Mouse (Mus musculus) hindbrain, embryonic 13.5 days (tissue): ENCODE results near the gene Utrn. TPM values are rescaled to one million over a fixed set of nuclear protein-coding genes. Genes with fewer than 3 reads are reported as not detected.

Experiments used
- ATAC-seq: fragments of 200-750 bp; cut with Nextera tagmentation; 2 replicates; pipeline ENCODE4 v1.8.0; 2017; ENCODE audit warnings: moderate TSS enrichment; ENCODE audit not compliant: low FRiP score
- H3K27ac ChIP-seq: fragments of 300-500 bp; sonication (generic); 2 replicates; pipeline ENCODE4 v1.5.1; 2015; ENCODE audit warnings: inconsistent platforms, mild to moderate bottlenecking, moderate library complexity
- H3K27me3 ChIP-seq: fragments of 300-500 bp; sonication (generic); 2 replicates; pipeline ENCODE4 v1.6.1; 2015; ENCODE audit warnings: mild to moderate bottlenecking, inconsistent platforms
- H3K36me3 ChIP-seq: fragments of 300-500 bp; sonication (generic); 2 replicates; pipeline ENCODE4 v1.6.1; 2015; ENCODE audit warnings: mild to moderate bottlenecking, inconsistent platforms
- H3K4me1 ChIP-seq: fragments of 300-500 bp; sonication (generic); replicated peaks from 2 replicates; pipeline ENCODE4 v1.6.1; 2015; ENCODE audit warnings: inconsistent platforms
- H3K4me2 ChIP-seq: fragments of 300-500 bp; sonication (generic); 2 replicates; pipeline ENCODE4 v1.6.1; 2015; ENCODE audit warnings: inconsistent platforms, mild to moderate bottlenecking, moderate library complexity
- H3K4me3 ChIP-seq: fragments of 300-500 bp; sonication (generic); 2 replicates; pipeline ENCODE4 v1.5.1; 2015; ENCODE audit warnings: mild to moderate bottlenecking, inconsistent platforms
- H3K9ac ChIP-seq: fragments of 300-500 bp; sonication (generic); 2 replicates; pipeline ENCODE4 v1.6.1; 2015; ENCODE audit warnings: mild to moderate bottlenecking, inconsistent platforms
- H3K9me3 ChIP-seq: fragments of 300-500 bp; sonication (generic); 2 replicates; pipeline ENCODE4 v1.6.1; 2016; ENCODE audit warnings: inconsistent platforms
- WGBS: fragments of 180-500 bp; shearing (Covaris S2); methylation state at CpG from one replicate; pipeline ENCODE4 v1.1.7; 2015; 5-methylcytosine and 5-hydroxymethylcytosine counted together
- polyA plus RNA-seq: library from polyadenylated mRNA; unstranded; fragments of >200 nt; fragmentation: Nextera tagmentation; extraction: Ambion mirVana; gene quantifications from 2 replicates; pipeline ENCODE4 v1.2.1, GENCODE M21; 2015

Utrn gene
- polyA plus RNA-seq, 1 experiment from 2014 or later, result 31.4 TPM

DNA sequence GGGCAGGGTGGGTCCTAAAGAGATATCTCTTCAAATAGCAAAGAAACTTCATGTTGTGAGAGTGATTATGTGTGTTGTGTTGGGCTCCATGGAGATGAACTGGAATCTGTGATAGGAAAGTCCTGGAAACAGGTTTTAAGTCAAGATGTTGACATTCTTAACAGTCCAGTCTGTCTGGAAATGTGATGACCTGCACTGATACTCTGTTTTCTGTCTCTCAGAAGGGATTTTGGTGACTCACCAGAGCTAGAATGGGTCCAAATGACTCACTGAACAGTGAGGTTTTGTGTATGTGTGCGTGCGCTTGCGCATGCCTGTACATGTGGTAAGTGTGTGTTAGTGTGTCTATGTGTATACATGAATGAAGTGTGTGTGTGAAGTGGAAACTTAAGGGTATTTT is 24.2 kb upstream of the Utrn start:
- H3K4me1 ChIP-seq, result no peaks in the 10 kb centered on the region
- H3K4me3 ChIP-seq, result no peak overlapping the region
- WGBS, result over 99% methylated on average over 3 of the region's 3 CpGs
- no peaks in the 10 kb centered on the region for H3K36me3 ChIP-seq
- ATAC-seq, result no peak
- no peak overlapping the region for H3K4me2 ChIP-seq
- H3K9me3 ChIP-seq, result no peaks in the 10 kb centered on the region
- H3K27me3 ChIP-seq, result no peaks in the 10 kb centered on the region
- no peak overlapping the region for H3K9ac ChIP-seq
- no peak overlapping the region for H3K27ac ChIP-seq

DNA sequence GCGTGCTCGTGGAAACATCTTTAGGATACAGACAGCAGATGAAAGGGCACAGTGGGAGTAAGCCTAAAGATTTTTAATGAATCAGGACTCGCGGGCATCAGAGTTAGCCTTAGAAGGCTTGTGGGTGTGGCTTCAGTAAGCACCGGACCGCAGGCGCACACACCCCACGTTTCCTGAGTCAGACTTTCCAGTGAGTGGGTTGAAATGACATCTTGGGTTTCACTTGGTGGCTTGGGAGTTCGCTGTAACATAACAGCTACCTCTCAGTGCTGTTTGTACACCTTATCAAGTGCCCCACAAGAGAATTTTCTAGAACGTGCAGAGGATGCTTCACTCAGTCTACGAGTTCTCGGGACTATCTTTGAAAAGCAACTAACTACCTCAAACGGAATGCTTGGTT is 19.2 kb upstream of the Utrn start:
- H3K27ac ChIP-seq, result no peak overlapping the region
- no peaks in the 10 kb centered on the region for H3K9me3 ChIP-seq
- no peaks in the 10 kb centered on the region for H3K4me1 ChIP-seq
- no peaks in the 10 kb centered on the region for H3K27me3 ChIP-seq
- no peaks in the 10 kb centered on the region for H3K36me3 ChIP-seq
- no peak for ATAC-seq
- WGBS, result 83% methylated on average over 13 of the region's 13 CpGs
- no peak overlapping the region for H3K4me3 ChIP-seq
- H3K4me2 ChIP-seq, result no peak overlapping the region
- H3K9ac ChIP-seq, result no peak overlapping the region

DNA sequence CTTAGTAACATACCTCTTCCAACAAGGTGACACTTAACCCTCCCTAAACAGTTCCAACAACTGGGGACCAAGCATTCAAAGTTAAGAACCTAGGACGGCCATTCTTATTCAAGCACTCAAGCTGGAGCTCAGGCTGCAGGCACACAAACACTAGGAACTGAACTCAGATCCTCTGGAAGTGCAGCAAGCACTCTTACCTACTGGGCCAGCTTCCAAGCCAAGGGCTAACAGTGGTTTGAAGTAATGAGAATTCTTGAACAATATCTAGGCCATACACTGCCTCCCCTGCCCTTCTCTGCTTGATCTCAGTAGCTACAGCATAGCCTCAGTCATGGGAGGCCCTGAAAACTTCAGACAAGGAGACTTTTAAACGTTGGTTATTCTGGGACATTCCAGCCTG is 18.6 kb upstream of the Utrn start:
- Histone ChIP-seq H3K9ac (no peak overlapping the region), H3K4me1 (no peaks in the 10 kb centered on the region), H3K4me2 (no peak overlapping the region), H3K27me3 (no peaks in the 10 kb centered on the region), H3K36me3 (no peaks in the 10 kb centered on the region), H3K9me3 (no peaks in the 10 kb centered on the region), H3K27ac (no peak overlapping the region), H3K4me3 (no peak overlapping the region)
- ATAC-seq, result no peak
- 72% methylated on average over 2 of the region's 2 CpGs for WGBS

DNA sequence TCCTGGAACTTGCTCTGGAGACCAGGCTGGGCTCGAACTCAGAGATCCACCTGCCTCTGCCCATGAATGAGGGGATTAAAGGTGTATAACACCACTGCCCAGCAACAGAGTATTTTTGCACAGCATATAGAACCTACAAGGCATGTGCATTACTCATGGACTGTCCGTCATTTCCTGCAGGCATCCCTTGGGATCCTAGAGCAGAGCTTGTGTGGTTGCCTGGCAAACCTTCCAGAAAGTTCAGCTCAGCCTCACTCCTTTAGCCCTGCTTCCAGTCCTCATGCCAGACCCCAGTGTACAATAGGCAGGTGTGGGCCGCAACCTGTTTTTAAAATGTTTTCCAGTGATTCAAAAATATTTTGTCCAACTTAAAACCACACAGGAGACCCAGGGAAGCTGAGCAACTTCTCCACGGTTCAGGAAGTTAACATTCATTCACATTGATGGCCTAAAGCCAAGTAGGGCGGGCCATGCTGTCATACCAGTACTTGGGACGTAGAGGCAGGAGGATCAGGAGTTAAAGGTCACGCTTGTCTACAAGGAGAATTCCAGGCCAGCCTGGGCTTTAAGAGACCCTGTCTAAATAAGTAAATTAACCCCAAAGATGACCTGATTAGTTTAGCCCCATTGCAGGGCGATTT is 15.3 kb upstream of the Utrn start:
- Histone ChIP-seq H3K4me1 (no peaks in the 10 kb centered on the region), H3K27ac (no peak overlapping the region), H3K36me3 (no peaks in the 10 kb centered on the region), H3K4me2 (no peak overlapping the region), H3K9ac (no peak overlapping the region), H3K9me3 (no peaks in the 10 kb centered on the region), H3K27me3 (no peaks in the 10 kb centered on the region), H3K4me3 (no peak overlapping the region)
- 65% methylated on average over 8 of the region's 8 CpGs for WGBS
- ATAC-seq, result no peak

DNA sequence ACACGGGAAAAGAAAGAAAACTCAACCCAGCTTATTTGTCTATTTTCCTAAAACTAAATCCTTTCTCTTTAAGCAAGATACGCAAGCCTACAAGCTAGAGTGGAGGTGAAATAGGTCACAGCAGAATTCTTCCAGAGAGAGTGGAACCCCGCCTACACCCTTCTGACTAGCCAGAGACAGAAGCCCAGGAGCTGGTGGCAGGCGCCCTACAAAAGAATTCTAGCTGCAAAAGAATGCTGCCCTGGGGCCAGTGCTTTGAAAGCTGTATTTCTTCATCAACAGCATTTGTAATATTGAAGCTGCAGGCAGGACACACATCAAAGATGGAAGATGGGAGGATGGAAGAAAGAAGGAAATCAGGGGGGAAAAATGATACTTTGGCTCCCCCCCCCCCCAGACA is 12.7 kb upstream of the Utrn start:
- no peaks in the 10 kb centered on the region for H3K36me3 ChIP-seq
- WGBS, result 84% methylated on average over 4 of the region's 4 CpGs
- 0 out of 2 replicates have a peak, but pooled peaks cover 4% of the 10 kb centered on the region for H3K4me1 ChIP-seq
- no peak overlapping the region for H3K4me2 ChIP-seq
- 0 out of 2 replicates have a peak, but pooled peaks cover 5% of the 10 kb centered on the region for H3K27me3 ChIP-seq
- H3K9ac ChIP-seq, result no peak overlapping the region
- H3K27ac ChIP-seq, result no peak overlapping the region
- no peak overlapping the region for H3K4me3 ChIP-seq
- ATAC-seq, result no peak
- H3K9me3 ChIP-seq, result no peaks in the 10 kb centered on the region

DNA sequence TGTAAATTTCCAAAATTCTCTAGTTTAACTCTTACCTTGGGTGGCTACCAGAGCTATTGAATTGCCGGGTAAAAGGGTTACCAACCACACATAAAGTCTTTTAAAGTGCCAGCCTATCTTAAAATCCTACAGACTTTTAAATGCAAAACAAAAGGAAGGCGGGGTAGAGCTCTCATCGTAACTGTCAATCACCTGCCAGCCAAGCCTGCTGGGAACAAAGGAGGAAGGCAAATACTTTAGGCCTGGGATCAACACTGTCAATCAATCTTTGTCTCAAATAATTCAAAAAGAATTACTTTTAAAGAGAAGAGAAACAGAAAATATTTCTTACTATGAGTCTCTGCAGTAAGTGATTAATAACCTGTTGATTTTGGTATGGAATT is 10.1 kb upstream of the Utrn start:
- H3K4me2 ChIP-seq, result no peak overlapping the region

DNA sequence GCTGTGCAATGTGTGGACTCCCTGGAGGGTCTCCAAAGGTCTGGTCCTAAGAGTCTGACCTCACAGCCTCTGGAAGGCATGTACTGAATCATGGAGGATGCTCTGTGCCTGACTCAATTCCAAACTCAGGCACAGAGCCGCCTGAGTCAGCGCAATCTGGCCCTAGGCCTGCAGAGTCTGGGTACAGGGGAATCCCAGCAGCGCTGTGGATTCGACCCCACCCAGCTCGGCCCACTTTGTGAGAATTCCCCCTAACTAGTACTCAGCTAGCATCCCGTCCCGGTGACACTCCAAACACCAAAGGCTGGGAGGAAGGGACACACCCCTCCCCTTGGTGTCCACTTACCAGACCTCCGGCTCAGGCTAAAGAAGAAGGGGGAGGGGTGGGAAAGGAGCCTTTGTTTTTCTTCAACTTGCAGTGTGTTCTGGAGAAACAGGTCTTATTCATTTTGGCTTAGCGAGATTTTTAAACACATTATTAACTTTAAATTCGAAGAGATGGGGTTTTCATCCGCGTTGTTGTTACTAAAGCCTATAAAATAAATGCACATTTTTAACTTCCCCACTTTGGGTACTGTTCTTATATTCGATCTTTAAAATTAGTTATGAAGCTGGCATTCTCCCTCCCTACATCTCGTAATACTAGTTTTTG is 9.6 kb upstream of the Utrn start:
- ATAC-seq, result no peak
- Histone ChIP-seq H3K4me2 (0 out of 2 replicates have a peak overlapping the region, but pooled peaks have one; percentile 19), H3K4me3 (no peak overlapping the region), H3K9me3 (no peaks in the 10 kb centered on the region), H3K27me3 (0 out of 2 replicates have a peak, but pooled peaks cover 9% of the 10 kb centered on the region), H3K27ac (no peak overlapping the region), H3K4me1 (0 out of 2 replicates have a peak, but pooled peaks cover 4% of the 10 kb centered on the region), H3K9ac (no peak overlapping the region), H3K36me3 (no peaks in the 10 kb centered on the region)
- 8% methylated on average over 14 of the region's 14 CpGs for WGBS

More for the DNA sequence above, 10.1 kb upstream of the Utrn start:
- no peak overlapping the region for H3K4me3 ChIP-seq
- H3K9me3 ChIP-seq, result no peaks in the 10 kb centered on the region
- 0 out of 2 replicates have a peak, but pooled peaks cover 4% of the 10 kb centered on the region for H3K4me1 ChIP-seq
- ATAC-seq, result no peak
- no peak overlapping the region for H3K9ac ChIP-seq
- 0 out of 2 replicates have a peak, but pooled peaks cover 9% of the 10 kb centered on the region for H3K27me3 ChIP-seq
- 7% methylated on average over 3 of the region's 3 CpGs for WGBS
- no peaks in the 10 kb centered on the region for H3K36me3 ChIP-seq
- no peak overlapping the region for H3K27ac ChIP-seq

DNA sequence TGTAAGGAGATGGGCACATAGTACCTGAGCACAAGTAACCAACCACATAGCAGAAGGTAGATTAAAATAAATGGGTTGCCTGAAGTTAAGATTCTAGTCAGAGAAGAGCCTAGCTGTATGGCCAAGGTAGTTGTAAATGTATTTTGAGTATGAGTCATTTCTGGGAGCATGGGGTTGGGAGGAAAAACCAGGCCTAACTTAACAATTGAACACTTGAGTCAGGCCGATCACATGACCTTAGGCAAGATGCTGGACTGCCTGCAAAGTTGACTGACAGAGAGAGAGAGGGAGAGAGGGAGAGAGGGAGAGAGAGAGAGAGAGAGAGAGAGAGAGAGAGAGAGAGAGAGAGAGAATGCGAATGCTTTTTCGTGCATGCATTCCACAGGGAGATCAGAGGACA is 7.3 kb upstream of the Utrn start:
- Histone ChIP-seq H3K4me1 (0 out of 2 replicates have a peak, but pooled peaks cover 4% of the 10 kb centered on the region), H3K9ac (no peak overlapping the region), H3K36me3 (no peaks in the 10 kb centered on the region), H3K4me2 (no peak overlapping the region), H3K4me3 (no peak overlapping the region), H3K9me3 (no peaks in the 10 kb centered on the region), H3K27ac (no peak overlapping the region), H3K27me3 (0 out of 2 replicates have a peak, but pooled peaks cover 9% of the 10 kb centered on the region)
- WGBS, result 72% methylated on average over 3 of the region's 3 CpGs
- ATAC-seq, result no peak

DNA sequence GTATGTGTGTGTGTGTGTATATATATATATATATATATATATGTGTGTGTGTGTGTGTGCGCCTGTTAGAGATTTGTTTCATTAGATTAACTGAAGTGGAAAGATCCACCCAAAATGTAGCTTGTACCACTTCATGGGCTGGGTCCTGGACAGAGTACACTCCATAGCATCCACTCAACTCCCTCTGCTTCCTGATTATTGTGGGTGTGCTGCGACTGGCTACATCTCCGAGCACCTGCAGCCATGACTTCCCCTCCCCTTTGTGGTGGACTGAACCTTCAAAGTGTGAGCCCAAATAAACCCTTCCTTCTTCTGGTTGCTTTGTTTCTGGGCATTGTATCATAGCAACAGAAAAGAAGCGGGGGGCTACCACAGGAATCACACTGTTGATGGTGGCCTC is 6.2 kb upstream of the Utrn start:
- no peak overlapping the region for H3K4me3 ChIP-seq
- H3K4me1 ChIP-seq, result 0 out of 2 replicates have a peak, but pooled peaks cover 4% of the 10 kb centered on the region
- H3K4me2 ChIP-seq, result no peak overlapping the region
- H3K9ac ChIP-seq, result no peak overlapping the region
- H3K9me3 ChIP-seq, result no peaks in the 10 kb centered on the region
- no peak overlapping the region for H3K27ac ChIP-seq
- WGBS, result 91% methylated on average over 4 of the region's 4 CpGs
- no peaks in the 10 kb centered on the region for H3K36me3 ChIP-seq
- ATAC-seq, result no peak
- 0 out of 2 replicates have a peak, but pooled peaks cover 9% of the 10 kb centered on the region for H3K27me3 ChIP-seq

DNA sequence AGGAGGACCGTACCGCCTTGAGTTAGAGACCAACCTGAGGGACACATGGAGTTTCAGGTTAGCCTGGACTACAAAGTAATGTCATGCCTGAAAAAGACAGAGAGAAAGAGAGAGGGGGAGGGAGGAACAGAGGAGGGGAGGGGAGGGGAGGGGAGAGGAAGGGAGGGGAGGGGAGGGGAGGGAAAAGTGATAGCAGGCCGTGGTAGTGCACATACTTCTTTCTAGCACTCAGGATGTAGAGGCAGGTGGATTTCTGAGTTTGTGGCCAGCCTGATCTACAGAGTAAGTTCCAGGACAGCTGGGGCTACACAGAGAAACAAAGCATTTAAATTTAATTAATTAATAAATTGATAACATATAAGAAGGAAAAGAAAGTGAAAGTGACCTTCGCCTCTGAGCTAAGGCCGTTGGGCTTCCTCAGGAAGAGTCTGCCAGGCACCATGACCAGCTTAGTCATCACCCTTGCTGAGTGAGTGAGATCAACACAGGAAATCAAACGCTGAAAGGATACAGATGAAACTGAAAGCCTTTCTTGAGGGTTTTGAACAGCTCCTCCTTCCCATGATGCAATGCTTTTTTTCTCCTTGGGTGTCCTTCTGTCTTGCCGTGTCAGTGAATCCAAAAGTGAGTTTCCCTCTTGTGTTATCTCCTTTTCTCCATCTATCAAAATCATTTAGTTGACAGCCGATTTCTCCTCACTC is 5.6 kb upstream of the Utrn start:
- H3K4me1 ChIP-seq, result 0 out of 2 replicates have a peak, but pooled peaks cover 4% of the 10 kb centered on the region
- no peaks in the 10 kb centered on the region for H3K36me3 ChIP-seq
- H3K27me3 ChIP-seq, result 0 out of 2 replicates have a peak, but pooled peaks cover 9% of the 10 kb centered on the region
- no peak overlapping the region for H3K4me2 ChIP-seq
- WGBS, result 74% methylated on average over 8 of the region's 8 CpGs
- H3K4me3 ChIP-seq, result no peak overlapping the region
- ATAC-seq, result no peak
- no peak overlapping the region for H3K9ac ChIP-seq
- no peak overlapping the region for H3K27ac ChIP-seq
- no peaks in the 10 kb centered on the region for H3K9me3 ChIP-seq

DNA sequence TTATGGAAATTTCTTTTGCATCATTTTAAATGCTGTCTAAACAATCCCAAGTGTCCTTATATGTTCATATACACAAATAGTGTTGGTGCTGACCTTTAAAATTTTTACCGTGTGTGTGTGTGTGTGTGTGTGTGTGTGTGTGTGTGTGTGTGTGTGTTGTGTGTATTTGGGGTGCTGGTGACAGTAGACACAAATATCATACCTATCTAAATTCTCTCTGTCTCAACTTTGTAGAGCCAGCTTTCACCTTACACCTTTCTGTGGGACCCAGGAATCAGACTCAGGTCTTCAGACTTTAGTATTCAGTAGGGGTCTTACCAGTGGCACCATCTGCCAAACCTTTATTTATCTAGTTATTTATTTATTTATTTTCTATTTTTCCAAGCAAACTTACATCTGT is 681 bp upstream of the Utrn start:
- peaks cover 11% of the 10 kb centered on the region; the same call in 1 of the 2 replicates for H3K27me3 ChIP-seq
- H3K9me3 ChIP-seq, result no peaks in the 10 kb centered on the region
- H3K4me3 ChIP-seq, result peak overlapping the region; percentile 64
- H3K9ac ChIP-seq, result no peak overlapping the region
- no peaks in the 10 kb centered on the region for H3K36me3 ChIP-seq
- H3K4me1 ChIP-seq, result peaks cover 22% of the 10 kb centered on the region
- ATAC-seq, result no peak
- peak overlapping the region; percentile 91 for H3K4me2 ChIP-seq
- no peak overlapping the region for H3K27ac ChIP-seq
- WGBS, result 39% methylated on average over 1 of the region's 1 CpGs
